Mouse (Mus musculus) liver, postnatal 0 days (tissue): ENCODE results near the gene Hmx2.

Experiments
- CTCF ChIP-seq: sonication (generic); IDR thresholded peaks from 2 replicates; pipeline ENCODE4 v1.5.1; 2016; ENCODE audit warnings: antibody characterized with exemption, low read depth
- EP300 ChIP-seq: IDR thresholded peaks from 2 replicates; pipeline ENCODE4 v1.6.1; 2016; ENCODE audit warnings: antibody characterized with exemption, low read depth, mild to moderate bottlenecking

- TF ChIP-seq CTCF (no peak), EP300 (no peak)
These were observed 7.5 kb downstream of the Hmx2 start for GRCm38 (mm10) chr7:131556116-131556515.
